Mouse (Mus musculus) left cerebral cortex, postnatal 36 days (tissue): ENCODE measurements at regions not wholly inside any gene's neighbourhood (a gene's known extent, or its start where the extent isn't known, plus 50 kb on each side); places are given as distances from the start of the nearest gene placed in this dataset.

ENCODE experiments used
- DNase-seq, 2 experiments: peaks; one replicate each; pipeline ENCODE4 v3.0.0; 2021 to 2022; ENCODE audit warnings: low spot score in 2 of 2, mixed read lengths in 1 of 2
- intact Hi-C: fragments of 180-260 bp; cut with DNase I; formaldehyde crosslinking; loops from one replicate; pipeline ENCODE4 v1.15.1; 2025

DNA sequence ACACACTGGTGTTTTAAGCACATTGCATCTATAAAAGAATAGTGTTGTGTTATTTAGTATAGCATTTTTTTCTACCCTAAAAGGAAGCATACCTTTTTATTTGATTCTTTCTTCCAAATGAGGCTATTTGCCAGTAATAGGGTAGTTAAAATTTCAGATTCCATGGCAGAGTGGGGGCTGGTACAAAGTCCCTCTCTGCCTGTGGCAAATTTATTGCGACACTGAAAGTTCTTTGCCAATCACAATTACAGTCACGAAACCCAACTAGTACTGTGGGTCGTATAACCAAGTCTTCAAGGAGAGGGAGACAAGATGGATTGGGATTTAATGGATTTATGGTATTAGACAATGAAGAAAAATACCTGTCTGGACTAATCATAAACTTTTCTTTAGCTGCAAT, 51.9 kb upstream of the Esrrg start:
- intact Hi-C loops, result no loop called here
- DNase-seq, result no peak
